Mouse (Mus musculus) layer of hippocampus, adult 2 months (tissue): ENCODE results near the gene Nampt. TPM values are rescaled to one million over a fixed set of nuclear protein-coding genes. Genes with fewer than 3 reads are reported as not detected.

Experiments
- DNase-seq, 2 experiments: peaks; one replicate each; pipeline ENCODE4 v3.0.0; 2022; ENCODE audit warnings: low spot score in 2 of 2
- H3K27ac ChIP-seq: fragments of 200-600 bp; 2 replicates; pipeline ENCODE4 v1.8.1; 2022
- H3K4me3 ChIP-seq: fragments of 200-600 bp; 2 replicates; pipeline ENCODE4 v1.8.1; 2022; ENCODE audit warnings: mild to moderate bottlenecking
- CTCF ChIP-seq: fragments of 200-600 bp; conservative IDR thresholded peaks from 2 replicates; pipeline ENCODE4 v1.8.1; 2022; ENCODE audit warnings: antibody characterized with exemption, mild to moderate bottlenecking, moderate library complexity
- long read RNA-seq, 2 experiments: library from polyadenylated mRNA; stranded (forward); transcript quantifications; one replicate each; pipeline ENCODE4 v2.0.0; 2021; ENCODE audit warnings: borderline mapping rate in 2 of 2
- total RNA-seq, 2 experiments: library from RNA; stranded (reverse); gene quantifications; 2 replicates each; pipeline ENCODE4 v1.2.3; 2021

The Nampt gene
- 10 to 100 TPM; 41.3 to 42.9 TPM for total RNA-seq
- long read RNA-seq, experiment 1, full-length matches to known transcripts: 25 of 36 reads
- long read RNA-seq, experiment 1, partial matches to known transcripts: 4 of 36 reads
- long read RNA-seq, experiment 1, other reads (novel, unspliced or antisense): 7 of 36 reads
- long read RNA-seq, experiment 2, full-length matches to known transcripts: 39 of 48 reads
- long read RNA-seq, experiment 2, partial matches to known transcripts: 1 of 48 reads
- long read RNA-seq, experiment 2, other reads (novel, unspliced or antisense): 8 of 48 reads

DNA sequence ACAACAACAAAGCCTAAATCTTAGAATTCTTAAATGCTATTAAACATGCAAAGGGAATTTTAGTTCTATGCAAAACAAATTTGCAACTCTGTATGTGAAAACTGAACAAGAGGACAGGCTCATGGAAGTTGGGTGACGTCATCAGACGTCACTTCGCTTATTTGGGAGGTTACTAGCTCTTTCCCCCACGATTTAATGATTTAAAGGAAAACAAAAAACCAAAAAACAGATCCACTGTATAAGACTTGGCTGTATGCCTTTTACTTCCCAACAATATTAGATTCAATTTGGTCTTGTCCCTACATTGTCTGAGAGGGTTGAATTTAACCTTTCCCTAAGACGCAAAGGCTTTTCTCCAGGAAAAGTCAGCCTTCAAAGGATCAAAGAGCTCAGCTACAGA is at the start of gene Nampt:
Nampt (plus strand) TSS at position 130 of the 400 bp plus-strand sequence.
- DNase-seq: peak in 1 of 2 experiments; percentile 34
- H3K27ac ChIP-seq: peak within 1 kb of the TSS; percentile 97
- H3K4me3 ChIP-seq: peak within 1 kb of the TSS; percentile 97
- TF ChIP-seq CTCF: no peak

DNA sequence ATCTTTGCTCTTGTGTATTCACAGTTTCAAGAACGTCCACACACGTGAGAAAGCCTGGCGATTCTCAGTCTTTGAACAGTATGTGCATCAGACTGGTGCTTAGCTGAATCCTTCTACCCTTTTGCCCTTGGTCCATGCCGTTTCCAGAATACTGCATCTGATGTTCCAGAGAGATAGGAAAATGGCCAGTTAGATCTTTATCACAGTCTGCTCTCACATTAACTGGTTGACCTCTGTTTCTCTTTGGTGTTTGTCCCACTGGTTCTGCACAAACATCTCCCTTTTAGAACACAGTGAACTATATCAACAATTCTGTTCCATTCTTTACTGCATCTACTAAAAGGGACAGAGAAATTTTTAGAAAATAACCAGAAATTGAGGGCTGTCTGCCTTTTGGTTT is 48.6 kb upstream of the Nampt start:
- Histone ChIP-seq H3K27ac (no peak overlapping the region), H3K4me3 (no peak overlapping the region)
- no peak for DNase-seq
- no peak for TF ChIP-seq CTCF

DNA sequence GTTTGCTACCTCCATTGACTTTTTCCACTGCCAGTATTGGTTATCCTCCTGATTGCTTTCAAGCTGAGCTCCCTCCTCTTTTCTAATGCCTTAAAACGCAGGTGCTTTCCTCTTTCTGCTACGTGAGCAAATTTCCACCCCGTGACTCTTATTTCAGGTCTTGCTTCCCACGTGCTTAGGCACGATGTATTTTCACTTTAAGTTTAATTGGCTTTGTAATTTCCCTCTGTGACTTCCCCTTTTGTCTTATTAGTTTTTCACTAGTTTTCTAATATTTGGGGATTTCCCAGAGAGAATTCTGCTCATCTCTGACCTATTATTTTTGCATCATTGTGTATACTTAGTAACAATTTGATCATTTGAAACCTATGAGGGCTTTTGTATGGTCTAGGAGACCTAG is 44.8 kb upstream of the Nampt start:
- Histone ChIP-seq H3K27ac (no peak overlapping the region), H3K4me3 (no peak overlapping the region)
- DNase-seq: no peak
- TF ChIP-seq CTCF: no peak

DNA sequence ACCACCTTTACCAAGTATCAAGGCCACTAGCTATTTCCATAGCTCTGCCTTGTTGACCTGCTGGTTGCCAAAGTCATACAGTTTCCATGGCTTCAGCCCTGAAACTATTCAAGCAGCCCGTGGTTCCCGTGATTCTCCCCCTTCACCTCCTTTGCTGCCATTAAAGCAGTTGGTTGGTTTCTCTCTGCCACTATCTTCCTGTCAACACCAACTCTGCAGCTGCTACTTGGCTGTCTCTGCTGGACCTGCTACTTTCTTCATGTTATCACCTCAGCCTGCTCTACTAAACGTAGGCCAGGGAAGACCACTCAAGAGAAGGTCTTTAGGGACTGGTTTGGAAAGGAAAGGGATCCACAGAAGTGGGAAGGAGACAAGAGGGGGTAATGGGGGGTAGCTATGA is 30.3 kb upstream of the Nampt start:
- Histone ChIP-seq H3K4me3 (no peak overlapping the region), H3K27ac (no peak overlapping the region)
- TF ChIP-seq CTCF: no peak
- no peak for DNase-seq

DNA sequence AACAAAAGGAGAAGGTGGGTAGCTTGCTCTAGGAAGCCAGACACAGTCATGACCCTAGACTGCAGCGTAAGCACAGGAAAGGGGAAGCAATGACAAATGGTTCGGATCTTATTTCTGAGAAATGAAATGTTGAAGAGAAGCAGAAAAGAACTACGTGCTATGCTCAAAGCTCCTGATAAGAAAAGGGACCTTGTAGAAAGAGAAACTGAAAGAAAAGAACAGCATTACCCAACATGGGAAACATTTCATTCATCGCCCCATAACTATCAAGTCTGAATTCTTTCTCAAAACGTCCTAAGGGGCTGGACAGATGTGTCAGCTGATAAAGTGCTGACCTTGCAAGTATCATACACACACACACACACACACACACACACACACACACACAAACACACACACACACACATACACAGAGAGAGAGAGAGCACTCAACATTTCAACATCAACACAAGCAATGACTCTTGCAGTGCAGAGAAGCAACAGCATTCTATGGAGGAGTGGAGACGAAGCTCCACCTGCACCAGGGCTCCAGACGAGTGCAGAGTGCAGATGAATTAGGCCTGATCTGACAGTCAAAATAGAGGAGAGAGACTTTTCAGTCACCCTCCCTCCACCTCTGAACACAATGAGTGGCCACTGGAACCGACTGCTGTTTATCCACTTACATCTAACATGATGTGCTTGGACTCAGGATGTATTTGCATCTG is 23.4 kb upstream of the Nampt start:
- TF ChIP-seq CTCF: no peak
- Histone ChIP-seq H3K27ac (no peak overlapping the region), H3K4me3 (no peak overlapping the region)
- DNase-seq: no peak

DNA sequence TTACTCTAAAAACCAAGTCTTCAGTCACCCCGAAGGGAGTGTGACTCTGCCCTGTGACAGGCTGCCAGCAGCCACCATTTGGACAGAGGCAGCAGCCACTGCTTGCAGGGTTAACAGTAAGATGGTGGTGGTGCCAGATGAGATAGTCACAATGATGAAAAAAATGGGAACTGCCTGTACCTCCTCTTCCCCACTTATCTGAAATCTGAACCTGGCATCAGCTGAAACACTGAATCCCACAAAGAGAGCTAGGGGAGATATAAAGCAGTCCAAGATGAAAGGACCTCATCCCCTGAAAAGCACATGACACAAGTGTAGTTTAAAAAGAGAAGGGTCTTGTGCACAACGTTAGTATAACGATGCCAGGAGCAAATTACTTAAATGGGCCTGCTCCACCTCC is 21.9 kb upstream of the Nampt start:
- DNase-seq: no peak
- TF ChIP-seq CTCF: no peak
- Histone ChIP-seq H3K27ac (no peak overlapping the region), H3K4me3 (no peak overlapping the region)

DNA sequence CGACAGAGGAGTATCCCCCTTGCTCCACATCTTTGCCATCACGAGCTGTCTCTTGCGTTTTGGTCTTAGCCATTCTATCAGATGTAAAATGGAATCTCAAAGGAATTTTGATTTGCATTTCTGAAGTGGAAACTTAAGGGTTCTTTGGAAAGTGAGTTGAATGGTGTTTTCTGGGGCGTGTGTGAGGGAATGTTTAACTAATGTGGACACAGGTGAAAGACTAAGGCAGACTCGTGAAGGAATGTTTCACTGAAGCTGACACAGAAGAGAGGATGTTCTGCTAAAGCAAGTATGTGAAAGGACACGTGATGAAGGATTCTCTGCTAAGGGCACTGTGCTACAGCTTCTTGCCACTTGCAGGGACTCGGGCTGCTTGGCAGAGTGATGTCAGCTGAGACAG is 18.3 kb upstream of the Nampt start:
- TF ChIP-seq CTCF: no peak
- Histone ChIP-seq H3K27ac (no peak overlapping the region), H3K4me3 (no peak overlapping the region)
- no peak for DNase-seq

DNA sequence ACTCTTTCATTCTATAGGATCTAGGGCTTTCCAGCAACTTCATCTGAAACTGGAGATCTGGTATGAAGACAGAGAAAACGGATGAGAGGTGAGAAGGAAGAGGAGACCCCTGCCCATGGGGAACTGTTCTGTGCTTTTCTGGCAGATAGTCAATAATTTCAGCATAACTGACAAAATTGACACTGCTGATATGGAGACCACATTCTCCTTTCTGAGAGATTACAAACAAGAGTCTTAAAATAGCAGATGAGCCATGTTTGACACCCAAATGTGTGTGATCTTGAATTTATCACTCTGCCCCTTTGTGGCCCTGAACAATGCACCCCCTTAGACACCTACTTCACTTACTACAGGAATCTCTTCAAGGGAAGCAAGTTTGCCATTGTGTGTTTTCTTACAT is 13.8 kb upstream of the Nampt start:
- TF ChIP-seq CTCF: no peak
- DNase-seq: no peak
- Histone ChIP-seq H3K27ac (no peak overlapping the region), H3K4me3 (no peak overlapping the region)

DNA sequence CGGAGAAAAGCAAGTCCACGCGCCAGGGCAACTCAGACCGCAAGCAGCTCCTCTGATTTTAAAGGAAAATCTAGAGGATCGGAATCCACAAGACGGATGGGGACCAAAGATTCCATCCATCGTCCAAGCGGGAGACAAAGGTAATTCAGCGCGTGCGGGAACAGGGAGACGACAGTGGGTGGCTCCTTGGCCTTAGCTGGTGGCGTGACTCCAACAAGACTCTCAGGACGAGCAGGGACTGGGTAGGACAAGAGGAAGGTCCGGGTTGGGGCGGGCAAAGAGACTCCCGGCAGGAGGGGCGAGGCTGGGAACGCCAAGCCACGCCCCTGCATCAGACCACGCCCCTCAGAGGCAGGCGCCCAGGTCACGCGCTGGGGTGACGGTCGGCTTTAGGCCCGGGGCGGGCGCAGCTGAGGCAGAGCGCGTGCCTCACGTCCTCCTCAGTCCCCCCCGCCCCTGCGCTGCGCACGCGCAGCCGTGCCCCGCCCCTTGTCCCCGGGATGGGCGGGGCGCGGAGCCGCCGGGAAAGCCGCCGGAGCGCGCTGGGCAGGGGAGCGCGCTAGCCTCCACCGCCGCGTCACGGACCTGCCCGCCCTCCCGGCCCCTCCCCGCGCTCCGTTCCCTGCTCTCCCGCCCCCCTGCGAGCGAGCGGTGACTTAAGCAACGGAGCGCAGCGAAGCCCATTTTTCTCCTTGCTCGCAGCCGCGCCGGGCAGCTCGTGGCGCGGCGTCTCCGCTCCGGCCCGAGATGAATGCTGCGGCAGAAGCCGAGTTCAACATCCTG is 669 bp downstream of the Nampt start:
- peak; percentile 96 to 97 for DNase-seq
- Histone ChIP-seq H3K4me3 (peak overlapping the region; percentile 97), H3K27ac (peak overlapping the region; percentile 97)
- TF ChIP-seq CTCF: peak; percentile 28; the same call in 1 of the 2 replicates

DNA sequence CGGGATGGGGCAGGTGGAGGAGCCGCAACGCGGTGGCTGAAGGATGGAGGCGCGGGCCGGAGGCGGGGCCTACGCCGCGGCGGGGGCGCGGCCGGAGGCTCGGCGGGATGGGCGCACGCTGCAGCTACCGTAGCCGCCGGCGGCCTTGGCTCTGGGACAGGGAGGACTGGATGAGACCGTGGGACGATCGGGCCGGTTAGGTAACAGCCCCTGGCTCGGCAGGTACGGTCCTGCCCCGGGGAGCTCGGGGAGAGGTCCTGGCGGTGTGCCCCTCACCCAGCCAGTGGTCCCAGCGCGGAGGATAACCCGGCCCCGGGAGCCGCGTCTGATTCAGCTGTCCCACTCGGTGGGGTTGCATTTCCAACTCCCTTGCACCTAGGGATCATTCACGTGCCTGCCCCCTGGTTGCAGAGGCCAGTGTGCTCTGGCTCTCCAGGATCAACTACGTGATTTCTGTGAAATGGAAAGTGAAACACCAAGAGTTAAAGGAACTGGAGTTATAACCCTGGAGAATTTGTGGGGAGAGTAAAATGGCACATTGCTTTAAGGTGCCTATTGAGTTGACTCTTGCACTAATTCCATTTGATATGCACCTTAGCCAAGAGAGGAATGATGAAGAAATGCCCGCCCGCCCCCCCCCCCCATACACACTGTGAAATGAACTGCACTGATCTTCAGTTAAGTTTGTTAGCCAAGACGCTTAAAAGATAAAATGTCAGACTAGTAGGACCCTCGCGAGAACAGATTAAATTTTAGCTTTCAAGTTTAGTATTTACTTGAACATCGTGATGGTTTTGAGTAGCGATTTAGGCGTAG is 1.6 kb downstream of the Nampt start:
- DNase-seq: peak; percentile 44 to 51

DNA sequence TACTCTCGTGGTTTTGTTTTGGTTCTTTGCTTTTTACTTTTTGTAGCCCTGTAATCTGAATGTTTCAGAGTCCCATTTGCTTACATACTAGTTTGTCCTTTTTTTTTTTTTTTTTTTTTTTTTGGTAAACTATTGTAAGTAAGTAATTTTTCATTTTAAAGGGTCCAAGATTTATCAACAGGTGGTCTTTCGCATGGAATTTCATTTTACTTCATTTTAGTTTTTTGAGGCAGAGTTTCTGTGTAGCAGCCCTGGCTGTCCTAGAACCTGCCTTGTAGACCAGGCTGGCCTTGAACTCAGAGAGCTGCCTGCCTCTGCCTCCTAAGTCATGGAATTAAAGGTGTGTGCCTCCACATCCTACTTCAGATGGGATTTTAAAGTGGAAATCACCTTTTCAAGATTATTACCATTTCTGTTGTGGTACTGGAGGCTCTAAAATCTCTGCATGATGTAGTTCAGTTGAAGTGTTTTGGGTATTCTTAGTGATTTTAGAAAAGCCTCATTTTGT is 2.2 kb downstream of the Nampt start:
- TF ChIP-seq CTCF: no peak
- Histone ChIP-seq H3K4me3 (peak overlapping the region; percentile 97), H3K27ac (peak overlapping the region; percentile 97)
- no peak for DNase-seq

More for the DNA sequence above, 1.6 kb downstream of the Nampt start:
- peak; percentile 32 for TF ChIP-seq CTCF
- H3K4me3 ChIP-seq: peak overlapping the region; percentile 97
- H3K27ac ChIP-seq: peak overlapping the region; percentile 97

DNA sequence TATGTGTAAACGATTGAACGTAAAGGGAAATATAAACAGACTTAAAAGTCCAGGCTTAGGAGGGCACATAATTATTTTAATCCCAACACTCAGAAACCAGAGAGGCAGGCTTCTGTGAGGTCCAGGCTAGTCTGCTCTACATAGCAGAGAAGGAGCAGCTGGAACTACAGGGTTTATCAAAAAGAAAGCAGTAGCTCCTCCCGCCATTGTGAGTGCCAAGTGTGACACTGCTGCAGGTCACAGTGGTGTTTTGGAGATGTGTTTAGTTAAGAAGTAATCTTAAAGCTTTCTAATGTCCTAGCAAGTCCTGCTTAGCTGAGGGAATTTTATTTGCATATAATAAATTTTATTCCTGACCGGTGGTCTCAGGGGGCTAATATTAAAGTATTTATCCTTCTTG is 2.7 kb downstream of the Nampt start:
- no peak for TF ChIP-seq CTCF
- DNase-seq: no peak
- no peak overlapping the region for H3K4me3 ChIP-seq
- H3K27ac ChIP-seq: peak overlapping the region; percentile 15; the same call in 1 of the 2 replicates
